Mouse (Mus musculus) adrenal gland, adult 18-20 months (tissue): ENCODE results near the gene Ces2h. TPM values are rescaled to one million over a fixed set of nuclear protein-coding genes. Genes with fewer than 3 reads are reported as not detected.

Experiments
- total RNA-seq, 2 experiments: library from RNA; stranded (reverse); gene quantifications; 1 replicate in 1 of 2; 2 replicates in 1 of 2; pipeline ENCODE4 v1.2.3; 2021

Gene Ces2h
- total RNA-seq, 2 experiments from 2014 or later: not detected

Other genes starting within 250 kb of the Ces2h start
- gene Ces2b, start 169.3 kb upstream of the Ces2h start, total RNA-seq: under 1 TPM; 0.19 to 0.36 TPM
- gene Ces2c, start 153.8 kb upstream of the Ces2h start, total RNA-seq: not detected
- gene Ces2e, start 74.6 kb upstream of the Ces2h start, total RNA-seq: 1 to 10 TPM; 3.1 to 3.2 TPM
- gene Ces2f, start 53.5 kb upstream of the Ces2h start, total RNA-seq: not detected
- 1 to 10 TPM; 2.0 to 4.2 TPM for gene Ces2g, start 39.1 kb upstream of the Ces2h start, total RNA-seq
- under 1 TPM in 1 of 2 experiments, not detected in 1; 0.27 TPM for gene Ces3a, start 47.7 kb downstream of the Ces2h start, total RNA-seq
- gene Ces3b, start 82.9 kb downstream of the Ces2h start, total RNA-seq: not detected
- not detected for gene Ces4a, start 130.9 kb downstream of the Ces2h start, total RNA-seq
- gene Cbfb, start 169.8 kb downstream of the Ces2h start, total RNA-seq: 100 to 1,000 TPM in 1 of 2 experiments, 10 to 100 TPM in 1; 89.7 to 105 TPM
- gene D230025D16Rik, start 224.3 kb downstream of the Ces2h start, total RNA-seq: 10 to 100 TPM; 23.4 to 32.0 TPM